Mouse (Mus musculus) ES-Bruce4 (cell line): ENCODE data around the gene Bcl11a.

Source experiments
- CTCF ChIP-seq: IDR thresholded peaks from one replicate; pipeline ENCODE4 v1.8.1; 2011; ENCODE audit warnings: low read depth, low read length
- EP300 ChIP-seq: IDR thresholded peaks from 2 replicates; pipeline ENCODE4 v1.6.1; 2011; ENCODE audit warnings: low read depth, low read length; ENCODE audit not compliant: insufficient read depth

DNA sequence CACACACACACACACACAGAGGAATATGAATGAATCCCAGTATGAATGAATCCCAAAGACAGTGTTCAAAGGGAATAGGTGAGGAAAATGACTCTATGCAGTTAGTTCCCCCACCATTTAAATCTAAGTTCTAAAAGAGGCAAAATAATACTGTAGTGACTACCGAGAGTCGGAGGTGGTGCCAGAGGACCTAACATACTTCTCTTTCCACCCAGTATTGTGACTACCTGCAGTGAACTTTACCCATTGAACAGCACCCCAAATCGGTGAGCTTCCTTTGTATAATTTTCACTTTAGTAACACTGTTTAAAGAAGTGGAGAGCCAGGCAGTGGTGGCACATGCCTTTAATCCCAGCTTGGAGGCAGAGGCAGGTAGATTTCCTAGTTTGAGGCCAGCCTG lies 121.7 kb downstream of the Bcl11a start:
- TF ChIP-seq CTCF: no peak
- TF ChIP-seq EP300: no peak
